Comparison of ENCODE assay signal across 28 mouse cellular contexts in genomic region chr10:128620241-128620640, GRCm38 (mm10). TPM values are rescaled to one million over a fixed set of nuclear protein-coding genes. Genes with fewer than 3 reads are reported as not detected.
"Had no signal": no experiment of that assay in that cellular context is flagged by ENCODE, and none has a peak within 500 bp of the region (broad histone marks: within the 10 kb centered on the region; RNA-seq: fewer than 3 reads in every experiment).

No protein-coding gene starts in this region.

- DNase-seq: cerebellum, adult 9-10 months; cerebellum, adult 9-11 months; cerebellum, postnatal 10 days; cerebellum, postnatal 14 days; cerebellum, postnatal 25 days; cerebellum, postnatal 36 days; embryo, embryonic 11 days; forebrain, postnatal 0 days; gastrocnemius, adult 2 months; gastrocnemius, postnatal 10 days; gastrocnemius, postnatal 14 days; gastrocnemius, postnatal 25 days; gastrocnemius, postnatal 36 days; heart, adult 11 months; heart, adult 18-20 months; heart, adult 2 months had no signal

- H3K9ac ChIP-seq: embryonic facial prominence, embryonic 12.5 days; embryonic facial prominence, embryonic 13.5 days; embryonic facial prominence, embryonic 15.5 days; forebrain, embryonic 12.5 days; forebrain, embryonic 13.5 days; forebrain, embryonic 15.5 days; forebrain, postnatal 0 days had no signal

- H3K27me3 ChIP-seq: embryonic facial prominence, embryonic 12.5 days; embryonic facial prominence, embryonic 13.5 days; embryonic facial prominence, embryonic 15.5 days; forebrain, embryonic 12.5 days; forebrain, embryonic 13.5 days; forebrain, embryonic 15.5 days had no signal

- ATAC-seq: forebrain, embryonic 13.5 days; forebrain, embryonic 14.5 days; forebrain, embryonic 15.5 days; forebrain, embryonic 16.5 days; forebrain, postnatal 0 days had no signal

- H3K4me2 ChIP-seq: embryonic facial prominence, embryonic 12.5 days; embryonic facial prominence, embryonic 13.5 days; embryonic facial prominence, embryonic 15.5 days; forebrain, embryonic 12.5 days; forebrain, embryonic 13.5 days; forebrain, embryonic 15.5 days had no signal

- H3K4me3 ChIP-seq: embryonic facial prominence, embryonic 10.5 days; embryonic facial prominence, embryonic 12.5 days; embryonic facial prominence, embryonic 13.5 days; embryonic facial prominence, embryonic 15.5 days; erythroblast, embryonic 14.5 days; forebrain, embryonic 10.5 days; forebrain, embryonic 12.5 days; forebrain, embryonic 13.5 days; forebrain, embryonic 15.5 days; gastrocnemius, adult 2 months; heart, adult 2 months had no signal

- H3K27ac ChIP-seq: embryonic facial prominence, embryonic 10.5 days; embryonic facial prominence, embryonic 12.5 days; embryonic facial prominence, embryonic 13.5 days; embryonic facial prominence, embryonic 15.5 days; forebrain, embryonic 10.5 days; forebrain, embryonic 12.5 days; forebrain, embryonic 13.5 days; forebrain, embryonic 15.5 days; gastrocnemius, adult 2 months; heart, adult 2 months had no signal

- H3K9me3 ChIP-seq: embryonic facial prominence, embryonic 10.5 days; embryonic facial prominence, embryonic 12.5 days; embryonic facial prominence, embryonic 13.5 days; embryonic facial prominence, embryonic 15.5 days; forebrain, embryonic 10.5 days; forebrain, embryonic 12.5 days; forebrain, embryonic 13.5 days; forebrain, embryonic 15.5 days had no signal

RNA-seq across cellular contexts. Expression of gene Ikzf4, which starts 25.6 kb away (rescaled TPM):
- total RNA-seq: common myeloid progenitor, adult 5-6 weeks had no signal
